Mouse (Mus musculus) erythroid progenitor cell, adult 5-6 weeks (primary cell): ENCODE data around the gene Slc12a1. TPM values are rescaled to one million over a fixed set of nuclear protein-coding genes. Genes with fewer than 3 reads are reported as not detected.
"Not testable (repeated sequence)": the region's sequence is repeated elsewhere in the genome, so short reads cannot be mapped to it uniquely, and the experiment has no call there.

Experiments
- ATAC-seq: replicated peaks from 2 replicates; pipeline ENCODE4 v1.8.0; 2016; ENCODE audit warnings: moderate number of reproducible peaks, mild to moderate bottlenecking, moderate TSS enrichment, inconsistent platforms; ENCODE audit not compliant: poor library complexity, low FRiP score, severe bottlenecking
- total RNA-seq, 2 experiments: library from RNA; stranded (forward) in 1 of 2; stranded (reverse) in 1 of 2; fragments of 150-400 nt in 1 of 2; fragments of 186-747, 209-891 nt in 1 of 2; gene quantifications; 2 replicates each; pipeline versions ENCODE4 v1.2.3 to v1.2.4; 2015 to 2017; ENCODE audit warnings: low replicate concordance in 2 of 2

Slc12a1 gene
- total RNA-seq (2015; ENCODE audit: low replicate concordance) (not detected in 2 replicates), total RNA-seq (2017; ENCODE audit: low replicate concordance) (not detected in 2 replicates)

- no peak for ATAC-seq
Observed at GRCm38 (mm10) chr2:125152388-125152787, at the start of gene Slc12a1. TSS of gene Slc12a1 (plus strand) at chr2:125152505.

- ATAC-seq, result not testable (repeated sequence)
Observed at GRCm38 (mm10) chr2:125104491-125104890, 47.8 kb upstream of the Slc12a1 start.

GRCm38 (mm10) chr2:125106536-125106935, 45.8 kb upstream of the Slc12a1 start:
- ATAC-seq, result not testable (repeated sequence)

- ATAC-seq, result no peak
Observed at GRCm38 (mm10) chr2:125119381-125120110, 32.8 kb upstream of the Slc12a1 start.

GRCm38 (mm10) chr2:125122288-125122623, 30.0 kb upstream of the Slc12a1 start:
- no peak for ATAC-seq

- peak; percentile 62 for ATAC-seq
Observed at GRCm38 (mm10) chr2:125122624-125123476, 29.5 kb upstream of the Slc12a1 start.

- peak; percentile 90 for ATAC-seq
Observed at GRCm38 (mm10) chr2:125123477-125123852, 28.8 kb upstream of the Slc12a1 start, which contains the start of gene Myef2. TSS of gene Myef2 (minus strand) at chr2:125123661.

GRCm38 (mm10) chr2:125125824-125126223, 26.5 kb upstream of the Slc12a1 start:
- ATAC-seq, result no peak

- ATAC-seq, result no peak
Observed at GRCm38 (mm10) chr2:125126792-125127191, 25.5 kb upstream of the Slc12a1 start.

- ATAC-seq, result no peak
Observed at GRCm38 (mm10) chr2:125134113-125134512, 18.2 kb upstream of the Slc12a1 start.

- ATAC-seq, result no peak
Observed at GRCm38 (mm10) chr2:125135903-125136811, 16.1 kb upstream of the Slc12a1 start, which contains the start of gene Ctxn2. TSS of gene Ctxn2 (plus strand) at chr2:125136692.

GRCm38 (mm10) chr2:125136846-125137245, 15.5 kb upstream of the Slc12a1 start:
- no peak for ATAC-seq

- no peak for ATAC-seq
Observed at GRCm38 (mm10) chr2:125142336-125142735, 10.0 kb upstream of the Slc12a1 start.

- no peak for ATAC-seq
Observed at GRCm38 (mm10) chr2:125154294-125154693, 2.0 kb downstream of the Slc12a1 start.

GRCm38 (mm10) chr2:125155504-125155903, 3.2 kb downstream of the Slc12a1 start:
- no peak for ATAC-seq

GRCm38 (mm10) chr2:125162012-125162470, 9.7 kb downstream of the Slc12a1 start:
- ATAC-seq, result no peak

GRCm38 (mm10) chr2:125178225-125178798, 26.0 kb downstream of the Slc12a1 start:
- no peak for ATAC-seq

- ATAC-seq, result no peak
Observed at GRCm38 (mm10) chr2:125187904-125188303, 35.6 kb downstream of the Slc12a1 start.

GRCm38 (mm10) chr2:125189197-125189596, 36.9 kb downstream of the Slc12a1 start:
- 0 out of 2 replicates have a peak, but pooled peaks have one; percentile 54 for ATAC-seq
